ENCODE assay signal across 16 mouse cellular contexts in genomic region chr7:82368047-82368446, GRCm38 (mm10). TPM values are rescaled to one million over a fixed set of nuclear protein-coding genes. Genes with fewer than 3 reads are reported as not detected.
"Had no signal": no experiment of that assay in that cellular context is flagged by ENCODE, and none has a peak within 500 bp of the region (broad histone marks: within the 10 kb centered on the region; RNA-seq: fewer than 3 reads in every experiment).

No protein-coding gene starts in this region.

- H3K4me1 ChIP-seq: kidney, embryonic 15.5 days; liver, embryonic 15.5 days; megakaryocyte, embryonic 14.5 days; midbrain, embryonic 12.5 days; neural tube, embryonic 13.5 days had no signal

- H3K9me3 ChIP-seq: kidney, embryonic 15.5 days; liver, embryonic 15.5 days; midbrain, embryonic 12.5 days; neural tube, embryonic 13.5 days had no signal

- H3K36me3 ChIP-seq: kidney, embryonic 15.5 days; liver, embryonic 15.5 days; midbrain, embryonic 12.5 days; neural tube, embryonic 13.5 days had no signal

- H3K27ac ChIP-seq: kidney, embryonic 15.5 days; liver, embryonic 15.5 days; macrophage; midbrain, embryonic 12.5 days; neural tube, embryonic 13.5 days; stomach, postnatal 0 days had no signal

- ATAC-seq: midbrain, embryonic 16.5 days had no signal

- DNase-seq: kidney, postnatal 14 days; left cerebral cortex, postnatal 4 days; lung, embryonic 14.5 days; lung, postnatal 14 days; right cerebral cortex, postnatal 14 days; thymus, adult 18-20 months; thymus, postnatal 14 days had no signal

- H3K27me3 ChIP-seq: kidney, embryonic 15.5 days; liver, embryonic 15.5 days; megakaryocyte, embryonic 14.5 days; midbrain, embryonic 12.5 days; neural tube, embryonic 13.5 days had no signal

- H3K4me2 ChIP-seq: kidney, embryonic 15.5 days; liver, embryonic 11.5 days; liver, embryonic 15.5 days; lung, embryonic 14.5 days; midbrain, embryonic 12.5 days; neural tube, embryonic 13.5 days had no signal

- H3K4me3 ChIP-seq: kidney, embryonic 15.5 days; liver, embryonic 15.5 days; megakaryocyte, embryonic 14.5 days; midbrain, embryonic 12.5 days; neural tube, embryonic 13.5 days had no signal

- H3K9ac ChIP-seq: kidney, embryonic 15.5 days; liver, embryonic 15.5 days; lung, embryonic 14.5 days; midbrain, embryonic 12.5 days; neural tube, embryonic 13.5 days had no signal

RNA-seq across cellular contexts. Expression of gene Adamtsl3, which starts 32.6 kb away (rescaled TPM):
- polyA plus RNA-seq: macrophage had no signal
